Mouse (Mus musculus) spleen, adult 2 months (tissue): ENCODE measurements at regions not wholly inside any gene's neighbourhood (a gene's known extent, or its start where the extent isn't known, plus 50 kb on each side); places are given as distances from the start of the nearest gene placed in this dataset.

Source experiments
- CTCF ChIP-seq: fragments of 200-500 bp; IDR thresholded peaks from 2 replicates; pipeline ENCODE4 v1.5.1; 2011; ENCODE audit warnings: mild to moderate bottlenecking, inconsistent platforms; ENCODE audit not compliant: insufficient read depth, insufficient read length, insufficient replicate concordance; ENCODE audit errors: extremely low read depth
- POLR2A ChIP-seq: fragments of 200-500 bp; IDR thresholded peaks from 2 replicates; pipeline ENCODE4 v1.6.1; 2011; ENCODE audit warnings: low read depth, low read length, inconsistent platforms

DNA sequence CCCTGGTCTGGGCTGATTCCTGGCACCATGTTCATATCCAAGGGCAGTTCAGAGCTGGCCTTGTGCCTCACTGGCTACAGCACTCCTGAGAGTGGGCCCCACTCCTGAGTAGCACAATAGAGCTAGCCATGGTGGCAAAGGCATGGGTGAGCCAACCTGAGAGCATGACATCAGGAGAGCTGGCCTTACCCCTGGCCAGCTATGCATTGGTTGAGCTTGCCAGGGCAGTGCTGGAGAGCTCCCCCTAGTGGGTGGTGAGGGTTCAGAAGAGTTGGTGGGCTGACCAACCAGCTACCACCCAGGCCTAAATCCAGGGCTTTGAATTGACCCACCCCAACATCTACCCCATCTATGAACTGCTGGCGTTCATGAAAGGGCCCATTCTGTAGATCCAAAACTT, 106.0 kb upstream of the Usp24 start:
- TF ChIP-seq POLR2A: no peak
- TF ChIP-seq CTCF: peak; percentile 21; the same call in 1 of the 2 replicates
